Mouse (Mus musculus) MEL-GATA-1-ER (cell line): ENCODE data around the gene Tmed1.
"Not testable (repeated sequence)": the region's sequence is repeated elsewhere in the genome, so short reads cannot be mapped to it uniquely, and the experiment has no call there.

ENCODE experiments used
- DNase-seq: peaks from one replicate; pipeline ENCODE4 v3.0.0-alpha.2; 2012; ENCODE audit warnings: low read depth; ENCODE audit errors: extremely low read depth

The Tmed1 gene

GRCm38 (mm10) chr9:21509772-21510688 lies at the start of gene Tmed1:
Gene Tmed1 (minus strand): TSS chr9:21510252.
- DNase-seq = peak; percentile 98

- no peak for DNase-seq
These were observed 49.1 kb upstream of the Tmed1 start for GRCm38 (mm10) chr9:21559151-21559550.

GRCm38 (mm10) chr9:21558366-21558765 lies 48.3 kb upstream of the Tmed1 start:
- peak; percentile 58 for DNase-seq

GRCm38 (mm10) chr9:21557556-21557955 lies 47.5 kb upstream of the Tmed1 start:
- DNase-seq = no peak

- no peak for DNase-seq
These were observed 46.9 kb upstream of the Tmed1 start for GRCm38 (mm10) chr9:21556996-21557395.

- DNase-seq = no peak
These were observed 45.2 kb upstream of the Tmed1 start for GRCm38 (mm10) chr9:21555198-21555742.

DNA sequence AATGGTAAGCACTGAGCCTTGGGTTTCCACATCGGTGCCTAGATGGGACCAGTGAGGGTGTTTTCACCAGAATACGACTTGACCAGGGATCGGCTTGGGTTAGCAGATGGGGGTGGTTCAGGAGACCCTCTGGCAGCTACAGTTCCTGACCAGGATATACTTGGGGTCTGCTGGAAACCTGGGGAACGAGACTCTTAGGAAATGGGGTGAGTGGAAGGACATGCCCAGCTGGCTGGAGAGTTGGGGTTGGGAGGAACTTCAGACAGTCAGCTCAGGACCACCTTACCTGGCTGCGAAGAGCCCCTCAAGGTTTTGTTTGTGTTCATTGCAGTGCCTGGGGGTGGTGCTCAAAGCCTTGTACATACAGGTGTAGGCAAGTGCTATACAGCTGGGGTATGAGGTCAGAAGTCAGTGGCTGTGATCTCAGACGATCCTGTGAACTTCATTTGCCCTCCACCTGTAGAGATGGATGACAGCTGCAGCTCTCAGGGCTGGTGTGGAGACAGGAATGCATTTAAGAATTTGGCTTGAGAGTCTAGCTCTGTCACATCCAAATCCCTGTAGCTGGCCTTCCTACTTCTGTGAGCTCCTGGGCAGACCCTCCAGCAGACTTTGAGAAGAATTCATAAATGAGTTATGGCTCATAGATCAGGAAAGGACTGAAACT lies 43.7 kb upstream of the Tmed1 start:
- DNase-seq = no peak

DNA sequence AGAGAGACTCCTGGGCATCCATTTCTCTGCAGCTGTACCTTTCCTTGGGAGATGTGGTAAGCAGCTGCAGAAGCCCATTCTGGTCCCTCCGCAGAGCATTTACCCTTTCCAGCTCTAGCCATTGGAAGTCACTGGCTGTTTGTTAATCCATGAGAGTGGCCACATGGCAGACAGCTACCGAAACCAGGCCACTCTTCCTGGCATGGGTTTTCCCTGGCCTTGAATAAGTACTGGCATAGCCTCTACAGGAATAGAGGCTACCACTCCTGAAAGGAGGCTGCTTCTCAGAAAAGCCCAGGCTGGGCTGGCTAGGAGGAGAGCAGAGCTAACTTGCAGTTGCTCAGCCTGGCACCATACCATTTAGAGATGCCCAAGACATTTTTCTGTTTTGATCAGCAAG lies 41.0 kb upstream of the Tmed1 start:
- no peak for DNase-seq

GRCm38 (mm10) chr9:21547075-21547941 lies 37.3 kb upstream of the Tmed1 start:
- DNase-seq = no peak

DNA sequence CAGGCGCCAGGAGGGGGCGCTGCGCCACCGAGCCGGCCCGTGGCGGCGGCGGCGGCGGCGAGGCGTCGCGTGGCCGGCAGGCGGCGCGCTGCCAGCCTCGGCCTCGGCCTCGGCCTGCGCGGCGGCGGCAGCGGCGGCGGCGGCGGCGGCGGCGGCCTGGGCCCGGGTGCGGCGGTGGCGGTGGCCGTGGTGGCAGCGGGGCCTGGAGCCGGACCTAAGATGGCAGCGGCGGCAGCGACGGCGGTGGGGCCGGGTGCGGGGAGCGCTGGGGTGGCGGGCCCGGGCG lies 36.7 kb upstream of the Tmed1 start, which contains the start of gene Carm1:
Gene Carm1 (plus strand): TSS at position 106 of the 286 bp plus-strand sequence.
- DNase-seq = no peak

DNA sequence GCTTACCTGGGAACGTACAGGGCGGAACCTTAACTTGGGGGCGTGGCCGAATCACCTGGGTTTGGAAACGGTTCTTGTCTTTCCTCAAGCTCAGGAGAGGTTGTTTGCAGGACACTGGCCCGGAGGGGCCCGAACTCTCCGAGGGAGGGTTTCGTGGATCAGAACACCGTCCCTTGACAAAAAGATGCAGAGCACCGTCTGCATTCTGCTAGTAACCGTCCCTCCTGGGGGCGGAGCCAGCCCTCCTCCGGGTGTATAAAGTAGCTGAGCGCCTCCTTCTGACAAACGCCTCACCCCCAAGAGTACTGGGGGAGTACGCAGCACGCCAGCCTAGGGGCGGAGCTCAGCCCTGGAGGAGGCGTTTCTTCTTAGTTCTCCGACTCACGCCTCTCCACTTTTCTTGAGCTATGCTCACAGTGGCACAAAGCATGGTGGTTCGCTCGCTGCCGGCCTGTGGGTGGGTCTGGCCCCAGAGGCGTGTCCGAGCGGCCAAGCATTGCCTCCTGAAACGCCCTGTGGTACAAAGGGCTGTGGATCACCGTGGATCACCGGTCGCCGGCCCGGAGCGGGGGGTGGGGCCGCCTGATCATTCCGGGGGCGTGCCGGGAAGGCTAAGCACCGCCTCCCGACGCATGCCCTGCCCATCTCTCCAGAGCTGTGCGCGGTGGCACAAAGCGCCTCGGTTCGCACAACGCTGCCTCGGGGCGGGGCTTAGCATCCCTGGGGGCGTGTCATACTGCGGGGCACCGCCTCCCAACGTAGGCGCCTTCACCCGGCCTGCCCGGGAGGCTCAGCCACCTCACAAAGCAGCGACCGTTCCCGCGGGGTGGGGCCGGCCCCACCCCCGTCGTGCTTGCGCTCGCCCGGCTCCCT lies 36.1 kb upstream of the Tmed1 start:
- peak; percentile 97 for DNase-seq

DNA sequence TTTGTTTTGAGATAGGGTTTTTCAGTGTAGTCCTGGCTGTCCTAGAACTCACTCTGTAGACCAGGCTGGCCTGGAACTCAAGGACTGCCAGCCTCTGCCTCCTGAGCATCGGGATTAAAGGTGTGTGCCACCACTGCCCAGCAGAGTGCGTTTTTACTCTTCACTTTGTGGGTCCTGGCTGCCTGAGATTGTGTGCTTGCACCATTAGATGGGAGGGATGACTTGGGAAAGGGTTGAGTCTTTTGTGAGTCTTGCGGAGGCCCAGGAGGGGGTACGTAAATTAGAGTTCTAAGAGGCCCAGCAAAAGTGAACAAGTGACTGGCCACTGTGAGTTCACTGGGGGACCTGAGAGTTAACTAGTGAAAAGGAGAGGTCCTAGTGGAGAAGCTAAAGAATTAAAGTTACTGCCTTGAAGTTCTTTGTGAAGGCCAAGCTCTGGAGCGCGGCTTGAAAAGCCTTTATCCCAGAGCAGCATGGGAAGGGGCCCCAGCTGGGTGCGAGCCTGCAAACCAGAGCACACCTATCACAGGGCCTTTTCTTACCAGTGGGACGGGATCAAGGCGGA lies 35.4 kb upstream of the Tmed1 start:
- DNase-seq = no peak

GRCm38 (mm10) chr9:21542001-21542400 lies 31.9 kb upstream of the Tmed1 start:
- DNase-seq = not testable (repeated sequence)

- no peak for DNase-seq
These were observed 30.1 kb upstream of the Tmed1 start for GRCm38 (mm10) chr9:21539981-21540753.

DNA sequence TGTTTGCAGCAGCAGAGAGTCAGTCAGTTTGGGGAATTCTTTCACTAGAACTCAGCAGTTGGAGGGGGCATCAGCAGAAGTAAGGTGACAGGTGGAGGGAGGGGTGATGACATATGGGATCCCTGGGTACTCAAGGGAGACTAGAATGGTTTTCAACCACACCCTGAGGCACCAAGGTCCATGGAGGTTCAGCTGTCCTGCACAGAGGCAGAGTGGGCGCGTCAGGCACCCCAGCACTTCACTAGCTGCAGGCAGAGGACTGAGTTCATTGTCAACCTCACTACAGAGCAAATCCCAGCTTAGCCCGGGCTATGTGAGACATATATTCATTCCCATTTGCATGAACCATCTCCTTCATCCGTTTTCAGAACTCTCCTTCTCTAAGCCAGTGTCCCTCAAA lies 27.0 kb upstream of the Tmed1 start:
- no peak for DNase-seq

DNA sequence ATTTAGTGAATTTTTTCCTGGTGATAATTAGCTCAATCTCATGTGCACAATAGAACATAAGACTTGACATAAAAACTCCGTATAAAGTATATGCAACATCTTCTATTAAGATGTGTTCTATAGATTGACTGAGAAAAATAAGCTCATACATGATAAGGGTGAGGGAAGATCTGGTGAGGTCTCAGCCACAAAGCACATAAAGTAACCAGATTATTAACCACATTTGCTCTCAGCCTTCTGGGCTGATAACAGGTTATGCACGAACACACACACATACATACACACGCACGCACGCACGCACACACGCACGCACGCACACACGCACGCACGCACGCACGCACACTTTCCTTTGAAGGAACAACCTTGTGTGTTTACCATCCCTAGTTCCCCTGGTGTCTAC lies 26.4 kb upstream of the Tmed1 start:
- DNase-seq = no peak

DNA sequence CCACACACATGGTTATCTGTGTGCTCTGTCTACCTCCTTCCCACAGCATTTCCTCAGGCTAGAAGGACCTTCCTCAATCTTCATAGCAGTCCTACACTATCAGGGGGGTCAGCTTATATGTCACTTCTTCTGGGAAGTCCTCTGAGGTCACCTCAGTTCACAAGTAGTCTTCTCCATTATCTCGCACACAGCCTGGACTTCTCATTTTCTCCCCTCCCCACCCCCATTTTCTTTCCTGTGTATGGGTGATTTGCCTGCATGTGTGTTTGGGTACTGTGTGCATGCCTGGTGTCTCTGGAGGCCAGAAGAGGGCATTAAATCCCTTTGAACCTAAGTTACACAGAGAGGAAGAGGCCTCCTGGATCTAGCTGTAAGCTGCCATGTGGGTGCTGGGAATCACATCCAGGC lies 17.9 kb upstream of the Tmed1 start:
- DNase-seq = peak; percentile 85

GRCm38 (mm10) chr9:21527100-21527801 lies 17.2 kb upstream of the Tmed1 start:
- peak; percentile 56 for DNase-seq

- DNase-seq = no peak
These were observed 16.5 kb upstream of the Tmed1 start for GRCm38 (mm10) chr9:21526634-21526944.
